Mouse (Mus musculus): ENCODE measurements around the gene Gpi1. TPM values are rescaled to one million over a fixed set of nuclear protein-coding genes. Genes with fewer than 3 reads are reported as not detected.
"Not testable (repeated sequence)": the region's sequence is repeated elsewhere in the genome, so short reads cannot be mapped to it uniquely, and the experiment has no call there.

The Gpi1 gene
- total RNA-seq, 2 experiments from 2014 or later = 373 to 446 TPM

- DNase-seq = peak; percentile 63
These were observed 435 bp downstream of the Gpi1 start for GRCm38 (mm10) chr7:34229691-34230111.

GRCm38 (mm10) chr7:34229153-34229552 is 983 bp downstream of the Gpi1 start:
- DNase-seq = no peak

GRCm38 (mm10) chr7:34228641-34229040 is 1.5 kb downstream of the Gpi1 start:
- DNase-seq = peak; percentile 71

GRCm38 (mm10) chr7:34226846-34227245 is 3.3 kb downstream of the Gpi1 start:
- DNase-seq = no peak

- DNase-seq = no peak
These were observed 4.0 kb downstream of the Gpi1 start for GRCm38 (mm10) chr7:34226086-34226485.

- peak; percentile 28 for DNase-seq
These were observed 5.8 kb downstream of the Gpi1 start for GRCm38 (mm10) chr7:34224308-34224707.

- no peak for DNase-seq
These were observed 7.8 kb downstream of the Gpi1 start for GRCm38 (mm10) chr7:34222340-34222739.

GRCm38 (mm10) chr7:34221594-34222250 is 8.4 kb downstream of the Gpi1 start:
- DNase-seq = no peak

GRCm38 (mm10) chr7:34218496-34218895 is 11.6 kb downstream of the Gpi1 start:
- no peak for DNase-seq

GRCm38 (mm10) chr7:34216474-34216873 is 13.7 kb downstream of the Gpi1 start:
- no peak for DNase-seq

GRCm38 (mm10) chr7:34215481-34215880 is 14.7 kb downstream of the Gpi1 start:
- peak; percentile 32 for DNase-seq

- DNase-seq = no peak
These were observed 15.5 kb downstream of the Gpi1 start for GRCm38 (mm10) chr7:34214644-34215043.

- no peak for DNase-seq
These were observed 16.9 kb downstream of the Gpi1 start for GRCm38 (mm10) chr7:34213281-34213680.

- DNase-seq = no peak
These were observed 21.9 kb downstream of the Gpi1 start for GRCm38 (mm10) chr7:34208027-34208745.

- no peak for DNase-seq
These were observed 23.8 kb downstream of the Gpi1 start for GRCm38 (mm10) chr7:34206331-34206730.

GRCm38 (mm10) chr7:34202147-34202546 is 28.0 kb downstream of the Gpi1 start:
- DNase-seq = not testable (repeated sequence)

- DNase-seq = no peak
These were observed 29.3 kb downstream of the Gpi1 start for GRCm38 (mm10) chr7:34200829-34201228.

- DNase-seq = peak; percentile 53
These were observed 31.8 kb downstream of the Gpi1 start for GRCm38 (mm10) chr7:34198346-34198745.

- DNase-seq = peak; percentile 96
These were observed 33.7 kb downstream of the Gpi1 start, which contains the start of gene Pdcd2l for GRCm38 (mm10) chr7:34196132-34197128. Pdcd2l (minus strand) TSS chr7:34196661.

GRCm38 (mm10) chr7:34195632-34196031 is 34.5 kb downstream of the Gpi1 start:
- no peak for DNase-seq

GRCm38 (mm10) chr7:34192825-34193224 is 37.3 kb downstream of the Gpi1 start:
- no peak for DNase-seq

- DNase-seq = no peak
These were observed 40.7 kb downstream of the Gpi1 start for GRCm38 (mm10) chr7:34189376-34189989.
